Mouse (Mus musculus) megakaryocyte-erythroid progenitor cell, adult 5-6 weeks (primary cell): ENCODE measurements around the gene Utf1. TPM values are rescaled to one million over a fixed set of nuclear protein-coding genes. Genes with fewer than 3 reads are reported as not detected.

ENCODE experiments used
- ATAC-seq: replicated peaks from 2 replicates; pipeline ENCODE4 v1.8.0; 2016; ENCODE audit warnings: mild to moderate bottlenecking, inconsistent platforms; ENCODE audit not compliant: severe bottlenecking, poor library complexity, low FRiP score, low TSS enrichment
- total RNA-seq, 2 experiments: library from RNA; stranded (forward) in 1 of 2; stranded (reverse) in 1 of 2; fragments of 200-1000, 215-1000 nt in 1 of 2; fragments of >200 nt in 1 of 2; fragmentation: Nextera tagmentation in 1 of 2; gene quantifications; 2 replicates each; pipeline ENCODE4 v1.2.3; 2014 to 2017

Utf1 gene
- total RNA-seq, 2 experiments from 2014 or later = not detected

DNA sequence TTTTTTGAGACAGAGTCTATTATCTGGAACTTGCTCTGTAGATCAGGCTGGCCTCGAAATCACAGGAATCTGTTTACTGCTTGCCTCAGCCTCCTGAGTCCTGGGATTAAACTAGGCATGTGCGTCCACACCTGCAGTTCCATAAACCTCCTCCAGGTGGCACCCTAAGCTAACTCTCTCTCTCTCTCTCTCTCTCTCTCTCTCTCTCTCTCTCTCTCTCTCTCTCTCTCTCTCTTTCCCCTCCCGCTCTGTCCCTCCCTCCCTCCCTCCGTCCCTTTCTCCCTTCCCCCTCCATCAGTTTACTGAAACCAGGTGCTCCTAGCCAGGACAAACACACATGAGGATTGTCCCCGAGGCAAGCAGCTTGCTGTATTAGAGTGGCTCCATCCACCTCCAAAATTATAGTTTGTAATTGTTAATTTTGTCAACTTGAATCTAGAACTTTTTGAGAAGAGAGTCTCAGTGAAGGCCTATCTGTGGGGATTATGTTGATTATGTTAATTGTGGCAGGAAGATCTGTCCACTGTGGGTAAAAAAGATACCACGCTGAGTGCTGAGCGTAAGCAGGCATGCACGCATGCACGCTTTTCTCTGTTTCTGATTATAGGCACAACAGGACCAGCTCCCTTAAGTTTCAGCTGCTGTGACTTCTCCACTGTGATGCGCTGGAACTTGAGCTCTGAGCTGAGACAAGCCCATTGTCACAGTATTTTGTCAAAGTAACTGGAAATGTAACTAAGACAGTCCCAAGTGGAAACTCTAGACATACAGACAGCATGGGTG is 25.9 kb downstream of the Utf1 start:
- ATAC-seq = peak; percentile 55

DNA sequence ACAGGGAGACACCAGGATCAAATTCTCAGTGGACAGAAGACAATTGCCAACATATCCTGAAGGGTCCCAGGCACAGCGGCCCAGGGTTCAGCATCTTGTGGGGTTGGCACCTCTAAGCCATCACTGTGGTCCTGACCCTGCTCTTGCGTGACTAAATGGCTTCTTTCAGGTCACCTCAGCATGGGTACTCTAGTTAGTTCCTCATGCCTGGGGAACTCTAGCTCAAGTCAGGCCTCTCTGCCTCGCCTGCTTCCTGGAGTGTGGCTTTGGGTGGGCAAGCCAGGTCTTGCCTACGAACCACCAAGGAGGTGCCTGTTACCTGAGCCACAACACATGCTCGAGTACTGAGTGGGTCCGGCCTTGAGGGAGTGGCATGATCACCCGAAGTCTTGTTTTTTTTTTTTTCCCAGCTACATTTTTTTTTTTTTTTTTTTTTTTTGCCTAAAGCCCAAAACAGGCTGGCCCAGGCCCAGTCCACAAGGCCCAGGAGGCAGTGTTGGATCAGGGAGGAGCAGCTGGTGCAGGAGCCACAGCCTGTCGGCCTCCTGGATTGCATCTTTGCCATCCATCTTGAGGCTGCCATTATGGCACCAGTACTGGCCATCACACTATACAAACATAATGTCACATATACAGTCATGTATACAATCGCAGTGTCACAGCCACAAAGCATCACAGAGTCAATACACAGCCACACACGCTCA is 26.8 kb downstream of the Utf1 start:
- ATAC-seq = no peak

GRCm38 (mm10) chr7:139970979-139971378 is 27.4 kb downstream of the Utf1 start:
- no peak for ATAC-seq

GRCm38 (mm10) chr7:139971436-139971835 is 27.8 kb downstream of the Utf1 start:
- ATAC-seq = no peak

DNA sequence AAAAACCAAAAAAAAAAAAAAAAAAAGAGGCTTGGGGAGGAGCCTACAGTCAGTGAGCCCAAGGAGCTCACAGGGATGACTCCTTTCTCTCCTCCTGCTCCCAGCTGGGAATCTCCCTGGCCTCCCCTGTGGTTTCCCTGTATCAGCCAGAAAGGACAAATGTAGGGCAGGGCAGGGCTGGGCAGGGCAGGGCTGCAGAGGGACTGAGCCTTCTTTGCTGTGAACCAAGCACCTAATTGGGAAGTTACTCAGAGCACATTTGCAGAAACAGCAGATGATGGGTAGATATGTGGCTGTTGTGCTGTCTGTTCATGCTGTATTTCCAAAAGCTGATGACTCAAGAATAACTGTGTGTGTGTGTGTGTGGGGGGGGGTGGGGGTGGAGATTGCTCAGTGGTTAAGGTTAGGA is 29.3 kb downstream of the Utf1 start:
- no peak for ATAC-seq

GRCm38 (mm10) chr7:139974307-139974706 is 30.7 kb downstream of the Utf1 start:
- ATAC-seq = no peak

DNA sequence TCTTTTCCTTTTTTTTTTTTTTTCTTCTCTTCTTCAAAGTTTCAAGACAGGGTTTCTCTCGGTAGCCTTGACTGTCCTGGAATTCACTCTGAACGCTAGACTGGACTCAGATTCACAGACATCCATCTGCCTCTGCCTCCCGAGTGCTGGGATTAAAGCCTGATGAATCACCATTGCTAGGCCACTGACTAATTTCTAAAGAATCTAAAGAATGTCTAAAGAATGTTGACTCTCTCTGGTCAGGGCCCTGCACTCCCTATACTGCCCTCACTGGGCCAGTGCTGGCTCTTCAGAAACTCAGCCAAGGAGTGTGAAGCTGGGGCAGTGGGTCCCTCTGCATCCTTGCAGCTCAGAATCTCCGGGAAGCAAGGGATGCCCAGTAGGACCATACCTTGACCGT is 31.9 kb downstream of the Utf1 start:
- no peak for ATAC-seq

GRCm38 (mm10) chr7:139978278-139978892 is 34.8 kb downstream of the Utf1 start, which contains the start of gene 6430531B16Rik:
Gene 6430531B16Rik (minus strand): TSS chr7:139978755.
- ATAC-seq = peak; percentile 91

- ATAC-seq = no peak
Measured at GRCm38 (mm10) chr7:139979011-139979719, 35.6 kb downstream of the Utf1 start.

GRCm38 (mm10) chr7:139980778-139981177 is 37.2 kb downstream of the Utf1 start:
- ATAC-seq = no peak

DNA sequence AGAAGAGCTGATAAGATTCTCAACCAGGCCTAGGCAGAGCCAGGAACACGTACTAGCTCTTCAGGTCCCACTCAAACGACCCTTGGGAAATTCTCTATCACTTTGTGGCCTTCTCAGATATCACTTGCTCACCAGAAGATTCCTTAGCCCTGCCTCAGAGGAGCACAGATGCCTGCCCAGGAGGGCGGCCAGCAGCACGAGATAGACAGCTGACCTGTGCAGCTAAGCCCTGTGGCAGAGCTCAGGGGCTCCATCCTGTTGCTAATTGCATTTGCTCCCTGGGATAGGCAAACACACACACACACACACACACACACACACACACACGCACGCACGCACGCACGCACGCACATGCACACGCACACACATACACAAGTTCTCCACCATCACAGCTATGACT is 38.5 kb downstream of the Utf1 start:
- no peak for ATAC-seq

DNA sequence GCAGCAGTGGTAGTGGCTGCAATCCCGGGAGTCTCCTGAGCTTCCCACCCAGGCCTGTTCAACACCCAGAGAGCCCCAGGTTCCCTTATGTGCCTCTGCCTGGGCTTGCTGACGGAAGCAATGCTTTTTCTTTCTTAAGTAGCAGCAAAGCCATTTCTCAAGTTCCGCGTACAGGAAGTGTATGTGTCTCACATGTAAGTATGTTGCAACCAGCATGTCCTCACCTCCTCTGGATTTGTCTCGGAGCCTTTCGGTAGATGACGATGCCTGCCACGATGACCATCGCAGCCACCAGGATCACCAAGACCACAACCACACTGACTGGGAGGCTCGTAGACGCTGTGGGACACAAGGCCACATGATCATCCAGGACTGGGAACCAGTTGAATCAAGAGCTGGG is 40.9 kb downstream of the Utf1 start:
- ATAC-seq = no peak

GRCm38 (mm10) chr7:139988272-139988671 is 44.7 kb downstream of the Utf1 start:
- ATAC-seq = no peak

- no peak for ATAC-seq
Measured at GRCm38 (mm10) chr7:139990864-139991394, 47.3 kb downstream of the Utf1 start.

DNA sequence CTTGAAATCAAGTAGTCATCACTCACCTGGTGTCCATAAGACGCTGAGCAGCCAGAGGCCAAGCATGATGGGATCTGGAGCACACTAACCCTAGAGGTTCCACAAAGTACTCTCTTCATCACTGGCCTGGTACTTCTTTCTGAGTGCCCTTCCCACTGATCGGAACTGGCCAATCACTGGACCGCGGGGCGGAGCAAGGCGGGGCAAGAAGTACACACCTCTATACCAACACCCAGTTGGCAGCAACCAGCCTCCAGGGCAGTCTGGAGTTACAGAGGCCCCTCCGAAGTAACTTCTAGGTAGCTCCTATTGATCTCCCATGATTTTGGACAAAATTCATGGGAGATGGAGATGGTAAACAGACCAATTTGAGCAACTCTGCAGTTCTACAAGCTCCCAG is 48.8 kb downstream of the Utf1 start, which contains the start of gene Adam8:
Adam8 (minus strand) TSS at position 157 of the 400 bp plus-strand sequence.
- peak; percentile 85 for ATAC-seq

DNA sequence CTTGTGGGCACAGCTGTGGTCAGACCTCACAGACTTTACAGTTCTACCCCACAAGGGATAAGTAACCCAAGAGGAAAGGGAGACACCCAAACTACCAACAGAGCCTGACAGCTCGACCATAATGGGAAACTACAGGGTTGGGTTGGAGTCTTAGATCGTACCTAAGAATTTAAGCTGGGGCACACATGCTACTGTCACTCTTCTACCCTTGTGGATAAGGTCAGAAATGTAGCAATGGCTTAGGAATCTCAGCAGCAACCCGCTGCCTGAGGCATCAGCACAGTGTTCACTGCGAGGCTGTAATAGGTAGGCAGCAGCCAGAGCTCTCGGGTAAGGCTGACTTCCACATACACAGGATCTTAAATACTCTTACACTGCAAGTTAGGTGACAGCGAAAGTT is 49.9 kb downstream of the Utf1 start:
- no peak for ATAC-seq

DNA sequence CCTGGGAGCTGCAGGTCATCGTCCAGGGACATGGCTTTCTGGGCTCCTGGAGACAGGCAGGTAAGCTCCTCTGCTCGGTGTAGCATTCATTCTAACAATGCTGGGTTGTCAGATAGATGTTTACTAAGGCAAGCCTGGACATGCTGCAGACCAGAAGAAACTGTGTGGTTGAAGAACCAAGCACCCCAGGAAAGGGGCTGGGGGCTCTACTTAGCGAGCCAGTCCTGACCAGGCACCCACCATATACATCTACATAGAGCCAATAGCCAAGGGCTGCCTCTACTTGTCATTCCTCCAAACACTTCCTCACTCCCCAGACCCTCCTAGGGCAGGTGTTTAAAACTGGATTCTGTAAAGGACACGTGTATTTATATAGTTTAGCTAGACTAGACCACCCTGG is 50.6 kb downstream of the Utf1 start:
- ATAC-seq = no peak

GRCm38 (mm10) chr7:139994676-139995075 is 51.1 kb downstream of the Utf1 start:
- 0 out of 2 replicates have a peak, but pooled peaks have one; percentile 33 for ATAC-seq
